Mouse (Mus musculus) intestine, postnatal 0 days (tissue): ENCODE measurements around the gene Rps19bp1. TPM values are rescaled to one million over a fixed set of nuclear protein-coding genes. Genes with fewer than 3 reads are reported as not detected.

Experiments
- ATAC-seq: fragments of 200-750 bp; cut with Nextera tagmentation; 2 replicates; pipeline ENCODE4 v1.8.0; 2017; ENCODE audit warnings: mild to moderate bottlenecking, moderate TSS enrichment, moderate library complexity
- H3K27ac ChIP-seq: fragments of 300-500 bp; sonication (generic); 2 replicates; pipeline ENCODE4 v1.5.1; 2014; ENCODE audit warnings: mild to moderate bottlenecking, low read depth, low read length, moderate library complexity
- H3K27me3 ChIP-seq: fragments of 300-500 bp; sonication (generic); replicated peaks from 2 replicates; pipeline ENCODE4 v1.6.1; 2014; ENCODE audit warnings: low read length, mixed read lengths; ENCODE audit not compliant: control insufficient read depth, insufficient read depth
- H3K36me3 ChIP-seq: fragments of 300-500 bp; sonication (generic); 2 replicates; pipeline ENCODE4 v1.6.1; 2014; ENCODE audit warnings: mild to moderate bottlenecking, moderate library complexity; ENCODE audit not compliant: control insufficient read depth, insufficient read depth
- H3K4me1 ChIP-seq: fragments of 300-500 bp; sonication (generic); replicated peaks from 2 replicates; pipeline ENCODE4 v1.6.1; 2014; ENCODE audit warnings: antibody characterized with exemption, low read length, mixed read lengths; ENCODE audit not compliant: control insufficient read depth, insufficient read depth
- H3K4me2 ChIP-seq: fragments of 300-500 bp; sonication (generic); replicated peaks from 2 replicates; pipeline ENCODE4 v1.6.1; 2014; ENCODE audit warnings: low read depth, mild to moderate bottlenecking, moderate library complexity
- H3K4me3 ChIP-seq: fragments of 300-500 bp; sonication (generic); 2 replicates; pipeline ENCODE4 v1.5.1; 2014; ENCODE audit warnings: low read depth, low read length
- H3K9ac ChIP-seq: fragments of 300-500 bp; sonication (generic); 2 replicates; pipeline ENCODE4 v1.6.1; 2014; ENCODE audit warnings: mild to moderate bottlenecking, low read depth, low read length
- H3K9me3 ChIP-seq: fragments of 300-500 bp; sonication (generic); 2 replicates; pipeline ENCODE4 v1.6.1; 2016; ENCODE audit warnings: mixed run types; ENCODE audit not compliant: control insufficient read depth
- CTCF ChIP-seq: sonication (generic); IDR thresholded peaks from 2 replicates; pipeline ENCODE4 v1.5.1; 2016; ENCODE audit warnings: low read depth, mild to moderate bottlenecking, control low read depth, antibody characterized with exemption, moderate library complexity
- WGBS: fragments of 180-500 bp; shearing (Covaris S2); extraction: QIAGEN DNeasy Blood & Tissue Kit; methylation state at CpG from one replicate; pipeline ENCODE4 v1.1.7; 2014; 5-methylcytosine and 5-hydroxymethylcytosine counted together
- polyA plus RNA-seq: library from polyadenylated mRNA; unstranded; fragments of >200 nt; fragmentation: Nextera tagmentation; extraction: Ambion mirVana; gene quantifications from 2 replicates; pipeline ENCODE4 v1.2.1, GENCODE M21; 2015

Gene Rps19bp1
- polyA plus RNA-seq, 1 experiment from 2014 or later = 48.4 TPM

- ATAC-seq = peak; percentile 89
- H3K36me3 ChIP-seq = peaks cover 41% of the 10 kb centered on the region
- peaks cover 21% of the 10 kb centered on the region for H3K4me1 ChIP-seq
- H3K4me3 ChIP-seq = peak within 1 kb of the TSS; percentile 100
- H3K9me3 ChIP-seq = no peaks in the 10 kb centered on the region
- H3K9ac ChIP-seq = peak within 1 kb of the TSS; percentile 100
- peak within 1 kb of the TSS; percentile 100 for H3K27ac ChIP-seq
- under 1% methylated on average over 62 of the region's 62 CpGs for WGBS
- peak within 1 kb of the TSS; percentile 96 for H3K4me2 ChIP-seq
- no peaks in the 10 kb centered on the region for H3K27me3 ChIP-seq
- no peak for TF ChIP-seq CTCF
Measured at GRCm38 (mm10) chr15:80254847-80255645, 9.1 kb downstream of the Rps19bp1 start, which contains the start of gene Atf4. Gene Atf4, plus strand, starts transcription at chr15:80255184.

DNA sequence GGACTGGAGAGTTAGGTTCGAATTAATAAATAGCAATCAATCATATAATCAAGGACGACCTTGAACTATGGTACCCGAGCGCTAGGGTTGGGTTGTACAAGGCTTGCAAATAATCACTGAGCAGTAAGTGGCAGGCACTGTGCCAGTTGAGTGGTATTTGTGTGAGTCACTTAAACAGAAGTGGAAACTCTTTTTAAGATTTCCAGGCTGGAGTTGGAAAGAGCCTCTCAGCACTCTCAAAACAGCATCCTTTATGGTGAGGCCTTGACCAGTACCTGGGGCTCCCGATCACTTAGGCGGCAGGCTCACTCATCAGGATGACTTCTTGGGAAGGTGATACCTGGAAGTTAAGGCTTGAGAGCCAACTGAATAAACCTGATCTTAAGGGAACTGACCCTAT lies 9.9 kb downstream of the Rps19bp1 start:
- WGBS = 19% methylated on average over 6 of the region's 6 CpGs
- no peak for ATAC-seq
- H3K4me2 ChIP-seq = peak overlapping the region; percentile 96
- H3K9ac ChIP-seq = peak overlapping the region; percentile 100
- H3K27ac ChIP-seq = peak overlapping the region; percentile 100
- peaks cover 45% of the 10 kb centered on the region for H3K36me3 ChIP-seq
- peak overlapping the region; percentile 100 for H3K4me3 ChIP-seq
- TF ChIP-seq CTCF = no peak
- H3K27me3 ChIP-seq = no peaks in the 10 kb centered on the region
- H3K9me3 ChIP-seq = no peaks in the 10 kb centered on the region
- H3K4me1 ChIP-seq = peaks cover 21% of the 10 kb centered on the region

GRCm38 (mm10) chr15:80253530-80253929 lies 10.6 kb downstream of the Rps19bp1 start:
- Histone ChIP-seq H3K9me3 (no peaks in the 10 kb centered on the region), H3K27ac (peak overlapping the region; percentile 100), H3K27me3 (no peaks in the 10 kb centered on the region), H3K4me3 (no peak overlapping the region), H3K36me3 (peaks cover 52% of the 10 kb centered on the region), H3K4me1 (peaks cover 21% of the 10 kb centered on the region), H3K9ac (no peak overlapping the region), H3K4me2 (0 out of 2 replicates have a peak overlapping the region, but pooled peaks have one; percentile 96)
- WGBS = 38% methylated on average over 2 of the region's 2 CpGs
- ATAC-seq = no peak
- TF ChIP-seq CTCF = no peak

- H3K9me3 ChIP-seq = no peaks in the 10 kb centered on the region
- H3K4me3 ChIP-seq = no peak overlapping the region
- H3K27ac ChIP-seq = peak overlapping the region; percentile 81
- peaks cover 57% of the 10 kb centered on the region for H3K36me3 ChIP-seq
- WGBS = 29% methylated on average over 6 of the region's 6 CpGs
- TF ChIP-seq CTCF = no peak
- H3K4me1 ChIP-seq = peaks cover 18% of the 10 kb centered on the region
- ATAC-seq = peak; percentile 22; the same call in 1 of the 2 replicates
- H3K9ac ChIP-seq = no peak overlapping the region
- H3K4me2 ChIP-seq = peak overlapping the region; percentile 4; the same call in 1 of the 2 replicates
- no peaks in the 10 kb centered on the region for H3K27me3 ChIP-seq
Measured at GRCm38 (mm10) chr15:80250586-80250985, 13.5 kb downstream of the Rps19bp1 start.

GRCm38 (mm10) chr15:80249672-80250071 lies 14.4 kb downstream of the Rps19bp1 start:
- Histone ChIP-seq H3K36me3 (peaks cover 63% of the 10 kb centered on the region), H3K27me3 (no peaks in the 10 kb centered on the region), H3K4me1 (peaks cover 18% of the 10 kb centered on the region), H3K27ac (peak overlapping the region; percentile 81; the same call in 1 of the 2 replicates), H3K4me2 (no peak overlapping the region), H3K4me3 (no peak overlapping the region), H3K9me3 (no peaks in the 10 kb centered on the region), H3K9ac (no peak overlapping the region)
- no peak for TF ChIP-seq CTCF
- ATAC-seq = no peak
- 74% methylated on average over 10 of the region's 10 CpGs for WGBS

- H3K27ac ChIP-seq = peak overlapping the region; percentile 11
- H3K9ac ChIP-seq = no peak overlapping the region
- H3K4me1 ChIP-seq = peaks cover 14% of the 10 kb centered on the region
- no peak overlapping the region for H3K4me3 ChIP-seq
- H3K9me3 ChIP-seq = no peaks in the 10 kb centered on the region
- ATAC-seq = no peak
- H3K4me2 ChIP-seq = no peak overlapping the region
- H3K27me3 ChIP-seq = no peaks in the 10 kb centered on the region
- no peak for TF ChIP-seq CTCF
- 56% methylated on average over 1 of the region's 1 CpGs for WGBS
- H3K36me3 ChIP-seq = peaks cover 69% of the 10 kb centered on the region
Measured at GRCm38 (mm10) chr15:80248596-80248995, 15.5 kb downstream of the Rps19bp1 start.
